Mouse (Mus musculus) 416B (cell line): Measurements from ENCODE around the gene 1110004F10Rik.
A peak's percentile ranks its signal among the peaks of the same experiment; 100 is the strongest.
"Not testable (repeated sequence)": the region's sequence is repeated elsewhere in the genome, so short reads cannot be mapped to it uniquely, and the experiment has no call there.

Experiments
- DNase-seq: peaks from one replicate; pipeline ENCODE4 v3.0.0; 2011; ENCODE audit warnings: low read depth

The 1110004F10Rik gene

DNA sequence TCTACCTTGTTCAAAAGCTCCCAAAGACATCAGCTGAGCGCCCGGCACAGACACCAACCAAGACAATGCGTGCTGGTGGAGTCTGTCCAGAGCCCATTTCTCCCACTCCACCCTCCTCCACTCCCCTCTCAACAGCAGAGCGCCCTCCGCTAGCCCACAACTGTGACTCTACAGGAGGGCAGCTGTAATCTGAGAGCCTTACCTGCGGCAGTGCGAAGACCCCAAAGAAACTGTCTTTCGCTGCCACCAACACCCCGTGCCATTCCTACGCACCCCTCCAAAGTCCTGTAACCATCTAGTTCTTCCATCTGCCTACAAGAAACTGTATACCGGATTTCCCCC lies at the start of gene 1110004F10Rik:
Gene 1110004F10Rik (plus strand): TSS at position 202 of the 342 bp plus-strand sequence.
- DNase-seq = no peak

DNA sequence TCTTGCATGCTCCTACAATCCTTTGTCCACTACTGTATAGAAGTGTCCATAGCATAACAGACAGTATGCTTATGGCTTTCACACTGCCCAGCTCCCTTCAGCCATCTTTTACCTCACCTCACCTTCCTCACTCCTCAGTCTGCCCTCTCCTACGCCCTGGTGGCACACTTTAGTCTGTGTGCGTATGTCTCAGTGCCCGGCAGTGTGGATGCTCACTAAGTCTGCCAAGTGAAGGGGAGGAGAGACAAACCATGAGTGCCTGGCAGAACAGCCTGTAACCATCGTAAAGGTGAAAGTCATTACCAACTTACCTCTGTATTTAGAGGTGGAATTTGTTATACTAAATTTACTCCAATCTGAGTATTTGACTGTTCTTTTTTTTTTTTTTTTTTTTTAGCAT lies 36.5 kb upstream of the 1110004F10Rik start:
- DNase-seq = no peak

DNA sequence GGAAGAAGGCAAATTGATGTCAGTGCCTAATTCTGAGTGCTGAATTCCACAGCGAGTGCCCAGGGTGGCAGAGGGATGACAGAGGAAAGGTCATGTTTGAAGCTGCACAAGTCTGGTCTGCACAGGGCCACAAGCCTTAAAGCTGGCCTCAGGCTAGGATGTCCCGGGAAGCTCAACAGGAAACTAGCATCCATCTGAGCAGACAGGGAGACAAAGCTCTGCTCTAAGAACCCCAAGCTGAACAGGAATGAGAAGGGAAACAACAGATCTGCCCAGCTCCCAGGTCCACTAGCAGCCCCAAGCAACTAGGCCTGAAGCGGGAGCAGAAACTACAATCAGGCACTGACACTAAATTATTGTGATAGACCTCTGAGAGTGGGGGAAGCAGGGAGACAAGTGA lies 9.2 kb upstream of the 1110004F10Rik start:
- no peak for DNase-seq

DNA sequence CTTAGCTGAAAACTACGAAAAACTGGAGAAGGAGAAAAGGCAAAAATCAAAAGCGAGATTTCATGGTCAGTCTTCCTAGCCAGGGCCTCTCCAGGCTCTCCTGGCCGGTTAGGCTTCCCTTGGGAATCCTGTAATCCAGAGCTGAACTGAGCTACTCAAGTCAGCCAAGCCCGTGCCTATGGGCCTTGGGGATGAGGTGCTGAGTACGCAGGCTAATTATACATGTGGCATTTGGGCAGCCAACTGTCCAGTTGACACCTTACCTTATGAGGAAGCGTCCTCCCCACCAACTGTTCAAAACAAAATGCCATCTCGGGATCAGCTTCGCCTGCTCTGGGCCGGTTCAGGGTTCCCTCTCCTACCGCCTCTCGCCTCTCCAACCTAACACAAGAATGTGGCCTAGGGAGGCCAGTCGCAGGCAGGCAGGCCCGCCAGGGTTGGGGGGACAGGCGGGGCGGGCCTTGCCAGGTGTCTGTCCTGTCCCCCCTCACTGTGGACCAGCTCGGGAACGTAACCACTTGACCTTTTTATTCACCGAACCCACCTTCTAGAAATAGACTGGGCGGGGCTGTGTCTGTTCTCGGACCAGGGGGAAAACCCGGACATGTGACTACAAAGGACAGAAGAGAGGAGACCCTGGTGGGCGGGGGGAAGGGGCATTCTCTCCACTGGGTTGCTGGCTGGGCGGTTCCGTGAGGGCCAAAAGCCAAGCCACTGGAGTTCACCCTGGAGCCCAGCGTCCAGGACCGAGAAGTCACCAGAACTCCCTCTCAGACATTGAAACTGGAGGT lies 8.4 kb upstream of the 1110004F10Rik start:
- no peak for DNase-seq

DNA sequence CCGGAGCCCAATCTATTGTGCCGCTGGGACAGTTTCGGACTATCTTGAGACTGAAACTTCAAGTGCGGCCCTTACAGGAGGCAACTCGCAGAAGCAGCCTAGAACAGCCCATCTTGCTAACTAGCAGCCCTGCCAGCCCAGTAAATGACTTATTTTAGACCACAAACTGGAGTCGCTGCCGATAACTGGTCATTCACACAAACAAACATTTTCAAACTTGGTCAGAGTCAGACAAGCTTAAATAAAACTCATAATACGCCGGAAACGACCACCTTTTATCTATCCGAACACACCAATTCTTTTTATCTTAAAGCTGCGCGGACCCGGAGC lies 7.8 kb upstream of the 1110004F10Rik start:
- DNase-seq = no peak

DNA sequence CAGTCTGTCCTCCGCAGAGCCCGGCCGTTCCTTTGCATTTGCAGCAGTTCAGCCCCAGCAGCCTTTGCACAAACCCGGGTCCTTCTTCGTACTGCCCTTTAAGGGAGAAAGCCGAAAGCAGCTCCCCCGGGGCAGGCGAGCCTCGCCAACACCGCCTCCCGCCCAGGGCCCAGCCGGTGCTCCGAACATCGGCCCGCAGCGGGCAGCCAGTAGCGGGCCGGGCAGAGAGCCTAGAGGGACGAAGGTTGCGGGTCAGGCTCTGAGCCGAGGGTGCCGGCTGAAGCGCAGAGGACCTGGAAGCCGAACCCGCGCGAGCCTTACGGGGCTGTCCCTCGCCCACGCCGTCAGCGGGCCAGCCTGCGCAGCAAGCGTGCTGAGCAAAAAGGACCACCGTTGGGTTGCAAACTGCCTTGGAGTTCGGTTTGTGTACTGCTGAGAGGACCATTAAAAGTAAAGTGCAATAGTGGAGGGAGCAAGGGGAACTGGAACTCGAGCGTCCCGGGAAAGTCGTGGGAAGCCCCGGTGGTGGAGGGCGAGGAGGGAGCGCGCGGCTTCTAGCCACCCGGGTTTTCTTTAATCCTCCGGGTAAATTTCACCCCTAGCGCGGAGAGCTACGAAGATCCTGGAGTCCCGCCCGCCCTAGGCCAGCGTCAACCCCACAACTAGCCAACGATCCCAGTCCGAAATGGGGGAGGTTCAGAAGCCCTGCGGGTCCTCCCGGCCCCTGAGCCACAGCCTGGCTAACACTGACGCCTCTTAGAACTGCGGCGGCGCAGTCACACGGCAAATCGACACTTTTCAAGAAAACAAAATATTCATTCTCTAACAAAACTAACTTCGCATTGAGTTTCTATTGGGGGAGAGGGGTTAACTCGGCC lies 7.2 kb upstream of the 1110004F10Rik start:
- DNase-seq = no peak

DNA sequence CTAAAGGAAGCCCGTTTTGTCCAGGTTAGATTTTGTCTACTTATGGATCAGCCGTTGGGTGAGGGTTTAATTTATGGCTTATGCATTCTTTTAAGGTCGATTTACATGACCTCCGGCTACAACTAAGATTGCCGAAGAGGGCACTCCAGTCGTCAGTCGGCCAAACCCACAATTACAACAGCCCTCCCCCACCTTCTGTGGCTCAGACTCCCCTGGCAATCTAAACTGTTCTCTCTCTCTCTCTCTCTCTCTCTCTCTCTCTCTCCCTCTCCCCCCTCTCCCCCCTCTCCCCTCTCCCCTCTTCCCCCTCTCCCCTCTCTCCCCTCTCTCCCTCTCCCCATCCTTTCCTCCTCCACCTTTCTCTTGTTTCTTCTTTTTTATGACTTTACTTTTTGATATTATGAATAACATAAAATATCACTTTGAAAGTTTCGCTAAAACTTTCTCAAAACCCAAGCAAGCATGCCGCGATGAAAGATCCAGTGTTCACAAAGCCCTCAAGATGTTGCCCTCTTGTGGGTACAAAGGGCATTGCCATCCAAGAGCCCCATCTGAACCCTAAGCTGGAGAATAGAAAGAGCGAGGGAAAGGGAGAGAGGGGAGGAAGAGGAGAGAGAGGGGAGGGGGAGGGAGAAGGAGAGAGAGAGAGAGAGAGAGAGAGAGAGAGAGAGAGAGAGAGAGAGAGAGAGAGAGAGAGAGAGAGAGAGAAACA lies 6.4 kb upstream of the 1110004F10Rik start:
- DNase-seq = peak; percentile 22

DNA sequence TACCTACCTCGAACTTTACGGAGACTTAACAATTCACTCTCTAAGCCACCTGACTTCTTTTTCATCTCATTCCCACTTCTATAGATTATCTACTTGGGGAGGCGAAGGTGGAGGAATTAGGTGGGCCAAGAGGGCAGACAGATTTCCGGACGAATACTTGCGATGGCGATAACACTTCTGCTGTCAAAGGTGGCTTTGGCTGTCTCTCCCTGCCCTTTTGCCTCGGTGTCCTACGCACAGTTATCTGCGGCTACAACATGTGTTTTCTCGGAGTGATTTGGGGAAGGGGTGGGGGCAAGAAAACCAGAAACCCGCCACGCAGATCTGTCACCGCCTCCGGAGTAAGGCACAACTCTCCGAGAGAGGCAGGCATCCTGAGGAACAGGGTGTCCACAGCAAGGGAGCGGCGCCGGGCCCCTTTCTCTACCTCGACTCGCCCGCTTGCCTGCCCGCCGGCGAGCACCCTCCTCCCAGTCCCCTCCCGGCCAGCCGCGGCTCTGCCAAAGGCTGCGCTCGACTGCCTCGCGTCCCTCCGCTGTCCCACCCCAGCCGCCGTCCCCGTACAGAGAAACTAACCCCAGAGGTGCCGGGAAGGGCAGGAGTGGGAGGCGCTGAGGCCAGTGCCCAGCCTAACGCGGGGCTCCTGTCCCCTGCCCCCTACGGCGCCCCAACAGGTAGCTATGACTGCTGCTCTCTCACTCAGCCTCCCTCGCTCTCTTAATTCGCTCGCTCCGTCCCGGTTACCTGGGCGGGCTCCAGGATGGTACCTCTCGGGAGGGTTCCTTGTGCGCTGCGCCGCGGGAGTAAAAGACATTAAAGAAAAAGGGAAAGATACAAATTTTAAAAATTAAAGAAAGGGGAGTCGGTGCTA lies 5.6 kb upstream of the 1110004F10Rik start:
- DNase-seq = no peak

DNA sequence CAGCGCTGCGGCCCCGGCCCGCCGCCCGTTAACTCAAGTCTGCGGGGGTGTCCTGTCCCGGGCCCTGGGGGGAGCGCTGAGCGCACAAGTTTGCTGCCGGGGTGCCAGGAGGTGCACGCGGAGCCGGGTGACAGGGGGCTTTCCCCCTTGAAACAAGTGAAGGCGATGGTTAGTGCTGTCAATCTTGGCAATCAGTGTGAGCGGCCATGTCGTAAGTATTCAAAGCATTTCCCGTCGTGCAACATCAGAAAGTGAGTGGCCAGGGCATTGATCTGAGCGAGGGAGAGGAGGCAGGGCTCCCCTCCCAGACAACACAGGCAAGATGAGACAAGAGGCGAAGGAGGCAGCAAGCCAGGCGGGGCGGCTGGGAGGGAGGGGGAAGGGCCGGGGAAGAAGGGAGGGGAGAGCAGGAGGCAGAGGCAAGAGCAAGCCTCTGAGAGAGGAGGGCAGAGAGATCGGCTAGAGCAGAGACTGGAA lies 4.9 kb upstream of the 1110004F10Rik start:
- DNase-seq = no peak

DNA sequence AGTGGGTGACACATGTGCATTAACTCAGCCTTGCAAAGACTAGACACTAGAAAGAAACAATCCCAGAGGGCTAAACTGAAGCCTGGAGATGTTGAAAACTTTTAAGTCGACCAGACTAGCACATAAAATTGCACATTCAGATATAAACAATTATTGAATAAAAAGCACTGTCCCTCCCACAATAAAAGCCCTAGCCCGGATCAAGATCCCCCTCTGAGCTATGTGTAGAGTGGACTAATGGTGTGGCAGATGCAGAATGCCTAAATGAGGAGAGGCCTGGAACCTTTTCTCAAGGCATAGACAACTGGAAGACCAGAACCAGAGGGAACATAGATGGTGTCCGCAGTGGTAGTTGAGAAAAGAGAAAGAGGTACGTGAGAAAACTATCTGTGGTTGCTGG lies 3.7 kb upstream of the 1110004F10Rik start:
- DNase-seq = no peak

DNA sequence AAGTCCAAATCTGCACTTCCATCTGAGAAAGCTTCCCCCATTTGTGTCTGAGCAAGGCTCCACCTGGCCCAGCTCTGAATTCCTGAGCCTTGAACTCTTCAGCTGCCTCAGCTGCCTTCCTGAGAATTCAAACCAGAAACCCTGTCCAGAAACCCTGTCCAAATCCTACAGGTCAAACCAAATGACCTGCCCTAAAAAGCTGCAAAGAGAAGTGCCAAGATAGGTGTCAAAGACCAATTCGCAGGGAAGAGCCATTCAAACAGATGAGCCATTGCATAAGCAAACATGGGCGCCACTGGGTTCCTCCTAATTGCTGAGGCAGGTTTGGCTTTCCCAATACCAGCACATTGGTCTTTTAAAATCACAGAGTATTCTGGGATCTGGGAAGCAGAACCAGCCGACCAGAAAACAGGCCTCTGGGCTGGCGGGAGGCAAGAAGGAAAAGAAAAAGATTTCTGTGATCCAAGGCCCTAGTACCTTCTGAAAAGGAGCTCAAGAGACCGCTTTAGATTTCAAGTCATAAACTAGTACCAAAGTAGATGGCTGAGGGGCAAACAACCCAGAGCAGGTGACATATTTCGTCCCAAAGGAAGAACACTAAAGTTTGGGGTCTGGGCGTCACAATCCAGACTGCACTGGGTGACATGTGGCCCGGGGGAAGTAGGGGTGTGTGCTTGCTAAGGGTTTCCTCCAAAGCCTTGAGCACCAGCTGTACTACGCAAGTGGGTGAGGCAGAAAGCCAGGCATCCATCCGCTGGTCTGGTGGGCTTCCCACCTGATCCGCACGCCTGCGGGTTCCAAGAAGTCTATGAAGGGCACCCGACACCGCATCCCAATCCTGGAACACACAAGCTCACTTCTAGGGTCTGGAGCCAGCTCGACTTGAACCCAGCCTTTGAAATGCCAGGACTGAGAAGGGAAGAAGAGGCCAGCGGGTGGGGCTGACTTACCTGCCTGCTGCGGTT lies 2.3 kb upstream of the 1110004F10Rik start:
- DNase-seq = no peak

DNA sequence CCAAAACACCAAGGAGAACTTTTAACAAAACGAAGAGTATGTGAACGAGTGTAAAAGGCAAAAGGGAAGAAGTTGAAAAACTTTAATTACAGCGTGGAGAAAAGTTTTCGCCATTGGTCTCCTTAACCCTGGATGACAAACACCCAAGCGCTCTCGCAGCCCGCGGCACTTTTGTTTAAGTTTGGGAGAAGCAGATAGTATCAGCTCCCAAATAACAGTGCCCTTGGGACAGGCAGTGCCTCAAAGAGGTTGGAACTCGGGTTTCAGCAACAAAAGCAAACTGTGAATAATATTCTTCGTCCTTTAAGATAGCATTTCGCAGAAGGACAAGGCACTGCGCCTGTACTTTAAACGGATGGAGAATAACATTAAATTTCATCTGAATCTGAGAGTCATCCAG lies 1.2 kb upstream of the 1110004F10Rik start:
- DNase-seq = no peak

DNA sequence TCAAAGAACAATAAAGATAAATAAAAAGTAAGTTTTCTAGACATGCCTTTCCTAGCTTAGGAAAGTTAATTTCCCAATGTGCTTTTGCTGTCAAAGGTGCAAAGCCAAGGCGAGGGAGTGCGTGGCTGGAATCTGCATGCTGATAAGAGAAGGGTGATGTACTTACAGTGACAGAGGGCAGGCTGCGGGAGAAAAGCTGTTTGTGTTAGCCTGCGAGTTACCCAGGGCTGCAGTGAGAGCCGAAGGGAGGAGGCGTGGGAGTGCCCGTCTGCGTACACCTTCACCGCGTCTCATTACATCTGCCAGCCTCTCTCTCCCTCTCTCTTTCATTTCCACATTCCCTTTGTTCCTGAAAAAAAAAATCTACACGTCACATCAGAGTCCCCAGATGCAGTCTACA lies 686 bp upstream of the 1110004F10Rik start, which contains the start of gene Sox6:
Gene Sox6 (minus strand): TSS at position 286 of the 400 bp plus-strand sequence.
- no peak for DNase-seq

DNA sequence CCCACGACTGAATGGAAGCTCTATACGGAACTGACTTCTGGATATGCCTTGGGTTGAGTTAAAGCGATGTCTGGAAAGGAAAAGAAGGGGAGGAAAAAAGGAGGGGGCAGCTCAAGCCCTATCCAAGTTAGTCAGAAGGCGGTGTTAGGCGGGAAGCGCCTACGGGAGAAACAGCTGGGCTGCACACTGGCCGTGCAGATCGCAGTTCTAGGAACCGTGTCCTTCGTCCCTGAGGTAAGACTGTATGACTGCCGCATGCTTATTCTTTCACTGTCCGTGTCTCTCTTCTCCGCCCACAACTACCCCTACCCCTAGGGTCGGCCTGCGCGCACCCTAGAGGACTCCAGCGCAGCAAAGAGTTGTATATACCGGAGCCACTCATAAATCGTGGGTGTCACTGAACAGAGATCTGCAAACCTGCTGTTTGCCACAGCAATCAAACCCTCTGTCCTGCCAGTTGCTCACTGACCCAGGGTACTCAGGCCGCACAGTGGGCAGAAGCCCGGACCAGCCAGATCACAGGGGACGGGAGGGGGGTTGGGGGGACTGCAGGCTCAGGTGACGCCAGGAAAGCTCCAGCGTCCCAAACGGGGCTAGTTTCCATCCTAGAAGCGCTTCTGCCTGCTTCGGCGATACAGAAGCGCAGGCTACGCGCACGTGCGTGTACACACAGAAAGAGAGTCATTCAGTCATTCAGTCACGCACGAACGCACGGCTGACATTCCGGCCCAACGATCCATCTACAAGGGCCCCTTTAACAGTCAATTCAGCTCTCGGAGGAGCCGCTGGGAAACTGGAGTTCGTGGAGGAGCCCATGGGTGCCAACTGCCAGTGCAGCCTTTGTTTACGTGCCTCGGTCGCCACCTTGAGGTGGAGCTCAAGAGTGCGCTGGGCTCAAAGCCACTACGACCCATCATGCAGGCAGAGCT lies 605 bp downstream of the 1110004F10Rik start:
- peak; percentile 40 for DNase-seq

DNA sequence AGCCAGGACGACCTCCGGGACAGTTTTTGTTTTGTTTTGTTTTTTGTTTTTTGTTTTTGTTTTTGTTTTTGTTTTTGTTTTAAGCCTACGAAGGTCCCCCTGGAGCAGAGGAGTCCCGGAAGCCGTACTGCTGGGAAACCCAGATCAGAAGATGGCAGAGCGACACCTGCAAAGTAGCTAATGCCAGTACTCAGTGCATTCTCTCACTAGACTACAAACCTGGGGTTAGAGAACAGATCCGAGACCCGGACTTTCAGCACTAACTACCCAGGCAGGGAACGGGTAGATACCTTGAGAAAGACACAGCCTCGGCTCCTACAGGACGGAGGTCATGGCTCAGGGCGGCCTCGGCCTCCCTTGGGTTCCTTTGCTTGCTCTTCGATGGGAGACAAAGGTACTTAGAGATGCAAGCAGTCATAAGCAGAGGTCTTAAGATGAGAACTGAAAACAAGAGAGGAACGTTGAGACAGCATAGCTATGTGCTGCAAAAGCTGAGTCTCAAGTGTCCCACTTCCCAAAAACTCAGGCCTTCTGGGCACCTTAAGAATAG lies 1.3 kb downstream of the 1110004F10Rik start:
- no peak for DNase-seq

DNA sequence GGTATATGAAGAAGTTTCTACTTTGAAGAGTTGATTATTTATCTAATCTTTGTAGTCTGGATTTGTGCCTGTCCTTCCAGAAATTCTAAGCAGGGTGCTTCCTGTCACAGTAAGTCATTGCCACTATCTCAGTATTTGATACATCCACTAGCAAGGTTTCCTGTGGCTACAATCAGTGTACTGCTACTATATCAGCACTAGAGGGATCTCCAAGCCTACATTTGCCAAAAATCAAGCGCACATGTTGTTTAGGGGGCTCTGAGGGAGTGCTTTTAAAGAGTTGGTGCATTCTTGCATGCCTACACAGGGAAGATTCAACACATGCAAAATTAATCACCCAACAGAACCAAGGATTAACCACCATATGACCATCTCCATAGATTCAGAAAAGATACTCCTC lies 21.5 kb downstream of the 1110004F10Rik start:
- peak; percentile 12 for DNase-seq

DNA sequence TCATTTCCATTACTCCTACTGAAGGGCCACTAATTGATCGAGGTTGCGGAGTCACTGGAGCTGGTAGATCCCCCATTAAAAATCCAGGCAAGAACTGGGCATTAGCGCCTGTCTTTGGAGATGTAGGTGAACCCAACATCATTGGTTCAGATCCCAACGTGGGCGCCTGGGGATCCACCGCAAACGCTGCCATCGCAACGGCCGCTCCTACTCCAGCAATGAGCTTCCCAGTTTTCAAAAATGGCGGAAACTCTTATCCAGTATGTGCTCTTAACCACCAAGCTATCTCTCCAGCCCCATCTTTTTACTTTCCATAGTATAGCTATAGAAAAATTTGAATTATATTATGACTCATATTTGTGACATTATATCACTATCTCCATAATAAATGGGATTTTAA lies 45.2 kb downstream of the 1110004F10Rik start, which contains the start of gene Gm4353:
Gene Gm4353 (minus strand): TSS at position 270 of the 400 bp plus-strand sequence.
- DNase-seq = not testable (repeated sequence)

DNA sequence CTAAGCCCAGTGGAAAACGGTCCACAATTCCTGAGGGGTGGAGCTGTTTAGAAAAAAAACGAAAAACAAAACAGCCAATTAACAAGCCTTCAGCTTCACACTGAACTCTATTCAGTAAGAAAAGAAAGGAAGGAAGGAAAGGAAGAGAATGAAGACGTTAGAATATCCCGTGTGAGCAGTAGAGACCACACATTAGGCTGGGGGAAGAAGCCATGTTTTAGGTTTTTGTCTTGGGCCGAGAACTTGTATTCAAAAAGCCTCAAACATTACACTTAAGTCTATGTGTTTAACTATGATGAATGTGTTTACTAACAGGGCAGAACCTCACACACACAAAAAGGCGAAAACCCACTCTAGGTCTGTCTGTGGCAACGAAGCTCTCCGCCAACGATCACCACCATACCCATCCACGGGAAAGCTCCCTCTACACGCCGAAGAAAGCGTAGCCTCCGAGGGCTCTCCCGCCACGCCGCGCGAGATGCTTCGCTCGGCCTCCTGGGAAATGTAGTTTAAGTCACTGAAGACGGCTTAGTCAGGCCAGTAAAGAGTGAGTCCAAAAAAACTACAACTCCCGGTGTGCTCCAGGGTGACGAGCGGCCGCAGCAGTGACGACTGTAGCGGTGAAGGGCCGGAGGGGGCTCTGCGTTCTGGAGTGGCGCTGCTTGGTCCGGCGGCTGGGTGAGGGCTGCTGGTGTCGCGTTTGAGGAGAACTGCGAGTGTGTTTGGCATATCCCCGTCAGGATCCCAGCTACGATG lies 53.7 kb downstream of the 1110004F10Rik start:
- DNase-seq = peak; percentile 97
